Mouse (Mus musculus) intestine, embryonic 15.5 days (tissue): Measurements from ENCODE around the gene Ndufb5. TPM values are rescaled to one million over a fixed set of nuclear protein-coding genes. Genes with fewer than 3 reads are reported as not detected.
A peak's percentile ranks its signal among the peaks of the same experiment; 100 is the strongest.
"Not testable (repeated sequence)": the region's sequence is repeated elsewhere in the genome, so short reads cannot be mapped to it uniquely, and the experiment has no call there.

Experiments
- ATAC-seq: fragments of 200-750 bp; cut with Nextera tagmentation; 2 replicates; pipeline ENCODE4 v1.8.0; 2017; ENCODE audit warnings: moderate TSS enrichment, moderate library complexity
- H3K27ac ChIP-seq: fragments of 300-500 bp; sonication (generic); 2 replicates; pipeline ENCODE4 v1.5.1; 2015; ENCODE audit warnings: mild to moderate bottlenecking, inconsistent platforms
- H3K27me3 ChIP-seq: fragments of 300-500 bp; sonication (generic); replicated peaks from 2 replicates; pipeline ENCODE4 v1.6.1; 2015; ENCODE audit warnings: inconsistent platforms
- H3K36me3 ChIP-seq: fragments of 300-500 bp; sonication (generic); 2 replicates; pipeline ENCODE4 v1.6.1; 2015; ENCODE audit warnings: inconsistent platforms
- H3K4me1 ChIP-seq: fragments of 300-500 bp; sonication (generic); replicated peaks from 2 replicates; pipeline ENCODE4 v1.6.1; 2015; ENCODE audit warnings: inconsistent platforms
- H3K4me2 ChIP-seq: fragments of 300-500 bp; sonication (generic); replicated peaks from 2 replicates; pipeline ENCODE4 v1.6.1; 2015; ENCODE audit warnings: mild to moderate bottlenecking, inconsistent platforms
- H3K4me3 ChIP-seq: fragments of 300-500 bp; sonication (generic); replicated peaks from 2 replicates; pipeline ENCODE4 v1.5.1; 2015; ENCODE audit warnings: inconsistent platforms
- H3K9ac ChIP-seq: fragments of 300-500 bp; sonication (generic); 2 replicates; pipeline ENCODE4 v1.6.1; 2015; ENCODE audit warnings: inconsistent platforms
- H3K9me3 ChIP-seq: fragments of 300-500 bp; sonication (generic); 2 replicates; pipeline ENCODE4 v1.6.1; 2016; ENCODE audit warnings: inconsistent platforms
- WGBS: fragments of 180-500 bp; shearing (Covaris S2); methylation state at CpG from one replicate; pipeline ENCODE4 v1.1.7; 2015; 5-methylcytosine and 5-hydroxymethylcytosine counted together
- polyA plus RNA-seq: library from polyadenylated mRNA; unstranded; fragments of >200 nt; fragmentation: Nextera tagmentation; extraction: Ambion mirVana; gene quantifications from 2 replicates; pipeline ENCODE4 v1.2.1, GENCODE M21; 2015

The Ndufb5 gene
- polyA plus RNA-seq, 1 experiment from 2014 or later = 411 TPM

DNA sequence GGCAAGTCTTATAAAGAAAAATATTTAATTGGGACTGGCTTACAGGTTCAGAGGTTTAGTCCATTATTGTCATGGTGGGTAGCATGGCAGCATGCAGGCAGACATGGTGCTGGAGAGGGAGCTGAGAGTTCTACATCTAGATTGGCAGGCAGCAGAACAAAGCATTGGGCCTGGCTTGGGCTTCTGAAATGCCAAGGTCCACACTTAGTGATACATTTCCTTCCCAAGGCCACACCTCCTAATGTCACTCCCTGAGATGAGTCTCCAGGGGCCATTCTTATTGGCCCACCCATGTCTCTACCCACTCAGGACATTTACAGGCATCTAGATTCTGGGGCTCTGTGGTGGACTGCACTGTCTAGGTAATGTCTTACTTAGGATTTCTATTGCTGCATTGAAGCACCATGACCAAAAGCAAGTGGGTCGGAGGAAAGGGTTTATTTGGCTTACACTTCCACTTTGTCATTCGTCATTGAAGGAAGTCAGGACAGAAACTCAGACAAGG lies 5.5 kb downstream of the Ndufb5 start:
- no peaks in the 10 kb centered on the region for H3K9me3 ChIP-seq
- peaks cover 10% of the 10 kb centered on the region; the same call in 1 of the 2 replicates for H3K4me1 ChIP-seq
- no peak for ATAC-seq
- no peaks in the 10 kb centered on the region for H3K27me3 ChIP-seq
- no peak overlapping the region for H3K4me2 ChIP-seq
- H3K4me3 ChIP-seq = no peak overlapping the region
- no peak overlapping the region for H3K27ac ChIP-seq
- peaks cover 12% of the 10 kb centered on the region for H3K36me3 ChIP-seq
- WGBS = 73% methylated on average over 2 of the region's 2 CpGs
- no peak overlapping the region for H3K9ac ChIP-seq

DNA sequence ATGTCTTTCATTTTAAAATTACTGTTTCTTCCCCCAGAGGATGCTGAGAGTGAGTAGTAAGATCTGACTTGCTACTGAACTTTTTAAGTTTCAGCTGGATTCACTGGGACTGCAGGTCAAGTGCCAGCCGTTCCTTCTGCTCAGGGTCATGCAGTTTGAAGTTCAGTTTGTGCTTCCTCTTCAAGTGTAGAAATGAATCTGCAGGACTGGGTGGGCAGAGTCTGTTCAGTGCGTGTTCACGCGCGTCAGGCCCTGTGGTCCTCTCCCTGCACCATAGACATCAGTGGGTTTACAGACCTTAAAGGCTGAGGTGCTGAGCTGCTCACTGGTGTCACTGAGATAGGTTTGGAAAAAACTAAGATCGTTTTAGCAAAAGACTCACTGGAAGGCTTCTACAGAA lies 8.2 kb downstream of the Ndufb5 start:
- WGBS = 95% methylated on average over 6 of the region's 6 CpGs
- H3K27ac ChIP-seq = no peak overlapping the region
- H3K27me3 ChIP-seq = no peaks in the 10 kb centered on the region
- no peak for ATAC-seq
- no peak overlapping the region for H3K9ac ChIP-seq
- no peak overlapping the region for H3K4me2 ChIP-seq
- peaks cover 25% of the 10 kb centered on the region for H3K36me3 ChIP-seq
- H3K9me3 ChIP-seq = no peaks in the 10 kb centered on the region
- no peaks in the 10 kb centered on the region for H3K4me1 ChIP-seq
- no peak overlapping the region for H3K4me3 ChIP-seq

DNA sequence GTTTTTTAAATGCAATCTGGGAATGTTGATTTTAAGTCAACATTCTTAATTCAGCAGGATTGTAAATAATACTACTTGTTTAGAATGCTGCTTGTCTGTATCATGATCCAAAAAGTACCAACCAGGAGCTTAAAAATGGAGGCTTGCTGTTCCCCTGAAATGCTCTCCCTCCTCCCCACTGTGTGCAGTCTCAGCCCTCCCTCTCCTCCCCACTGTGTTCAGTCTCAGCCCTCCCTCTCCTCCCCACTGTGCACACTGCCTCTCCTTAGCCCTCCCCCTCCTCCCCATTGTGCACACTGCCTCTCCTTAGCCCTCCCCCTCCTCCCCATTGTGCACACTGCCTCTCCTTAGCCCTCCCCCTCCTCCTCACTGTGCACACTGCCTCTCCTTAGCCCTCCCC lies 8.6 kb downstream of the Ndufb5 start:
- H3K27me3 ChIP-seq, ATAC-seq, H3K4me1 ChIP-seq, H3K9ac ChIP-seq, H3K27ac ChIP-seq, H3K9me3 ChIP-seq, H3K4me3 ChIP-seq, H3K4me2 ChIP-seq: not testable (repeated sequence)
- H3K36me3 ChIP-seq = peaks cover 28% of the 10 kb centered on the region

DNA sequence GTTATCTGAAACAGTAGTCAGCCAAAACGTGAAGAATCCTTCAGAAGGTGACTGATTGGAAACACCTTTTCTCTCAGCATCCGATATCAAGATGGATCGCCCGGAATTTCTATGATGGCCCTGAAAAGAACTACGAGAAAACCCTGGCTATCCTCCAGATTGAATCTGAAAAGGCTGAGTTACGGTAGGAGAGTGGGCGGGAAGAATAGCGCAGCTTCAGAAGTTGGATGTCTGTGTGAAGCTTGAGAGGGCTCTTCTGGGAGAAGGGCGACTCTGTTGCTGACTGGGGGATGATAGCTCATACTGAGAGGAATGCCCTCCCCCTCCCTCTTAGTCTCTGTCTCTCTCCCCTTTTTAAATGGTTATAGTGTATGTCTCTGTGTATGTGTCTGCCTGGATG lies 11.6 kb downstream of the Ndufb5 start:
- no peak for ATAC-seq
- peaks cover 41% of the 10 kb centered on the region for H3K36me3 ChIP-seq
- H3K27ac ChIP-seq = no peak overlapping the region
- no peak overlapping the region for H3K9ac ChIP-seq
- H3K4me1 ChIP-seq = no peaks in the 10 kb centered on the region
- H3K9me3 ChIP-seq = no peaks in the 10 kb centered on the region
- no peak overlapping the region for H3K4me2 ChIP-seq
- H3K27me3 ChIP-seq = no peaks in the 10 kb centered on the region
- H3K4me3 ChIP-seq = no peak overlapping the region
- 90% methylated on average over 9 of the region's 9 CpGs for WGBS

DNA sequence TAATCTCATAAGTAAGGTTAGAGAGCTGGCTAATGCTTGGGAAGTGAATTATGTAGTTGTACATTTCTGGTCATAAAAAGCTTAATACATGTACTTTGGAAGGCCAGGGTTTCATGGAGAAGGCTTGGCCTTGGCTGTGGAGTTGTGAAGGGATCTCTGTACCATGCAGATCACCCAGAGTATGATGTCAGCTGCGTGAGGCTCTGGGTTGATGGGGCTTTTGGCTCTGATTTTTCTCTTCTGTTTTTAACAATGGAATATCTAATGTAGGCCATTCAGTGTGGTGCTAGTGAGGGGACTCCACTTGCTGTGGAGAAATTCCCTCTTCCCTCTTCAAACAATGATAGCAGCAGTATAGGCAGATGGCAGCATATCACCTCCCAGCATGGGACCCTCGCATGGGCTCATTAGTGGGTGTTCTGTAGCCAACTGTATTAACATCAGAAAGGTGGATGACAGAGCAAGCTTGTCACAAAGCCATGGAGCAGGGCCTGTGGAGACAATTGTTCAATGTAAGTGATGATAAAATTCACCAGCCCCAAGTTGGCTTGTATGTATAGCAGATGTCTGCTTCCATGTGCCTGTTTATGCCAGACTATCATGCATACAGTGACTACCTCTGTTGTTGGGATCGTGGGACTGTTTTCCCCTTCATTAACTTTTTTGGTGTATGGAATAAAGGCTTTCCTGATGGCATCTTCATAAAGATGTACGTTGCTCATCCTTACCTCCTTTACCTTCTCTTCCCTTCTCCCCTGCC lies 13.2 kb downstream of the Ndufb5 start:
- Histone ChIP-seq H3K27ac (no peak overlapping the region), H3K4me3 (no peak overlapping the region), H3K27me3 (no peaks in the 10 kb centered on the region), H3K9me3 (no peaks in the 10 kb centered on the region), H3K4me1 (no peaks in the 10 kb centered on the region), H3K4me2 (no peak overlapping the region), H3K9ac (no peak overlapping the region), H3K36me3 (peaks cover 41% of the 10 kb centered on the region)
- no peak for ATAC-seq
- WGBS = 95% methylated on average over 4 of the region's 4 CpGs

DNA sequence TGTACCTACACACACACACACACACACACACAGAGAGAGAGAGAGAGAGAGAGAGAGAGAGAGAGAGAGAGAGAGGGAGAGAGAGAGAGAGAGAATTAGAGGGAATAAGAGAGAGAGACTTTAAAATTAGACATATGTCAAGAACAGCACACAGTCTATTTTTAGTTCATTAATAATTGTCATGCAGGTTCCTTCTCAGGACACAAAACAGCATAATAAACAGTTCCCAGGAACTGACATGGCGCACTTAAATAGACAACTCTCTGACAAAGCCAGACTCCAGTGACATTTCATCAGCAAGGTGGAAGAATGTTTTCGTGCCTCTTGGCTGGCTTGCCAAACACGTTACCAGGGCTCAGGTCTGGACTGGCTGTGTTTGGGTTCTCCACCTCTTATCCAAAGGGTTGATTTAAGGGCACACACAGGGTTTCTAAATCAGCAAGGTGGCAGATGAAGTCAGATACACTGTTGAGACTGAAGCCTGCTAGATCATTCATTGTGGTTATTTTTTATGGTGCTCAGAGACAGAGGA lies 17.7 kb downstream of the Ndufb5 start:
- Histone ChIP-seq H3K36me3 (peaks cover 24% of the 10 kb centered on the region), H3K4me2 (no peak overlapping the region), H3K27ac (no peak overlapping the region), H3K9ac (no peak overlapping the region), H3K4me1 (no peaks in the 10 kb centered on the region), H3K9me3 (no peaks in the 10 kb centered on the region), H3K27me3 (no peaks in the 10 kb centered on the region), H3K4me3 (no peak overlapping the region)
- WGBS = 93% methylated on average over 3 of the region's 3 CpGs
- ATAC-seq = no peak

DNA sequence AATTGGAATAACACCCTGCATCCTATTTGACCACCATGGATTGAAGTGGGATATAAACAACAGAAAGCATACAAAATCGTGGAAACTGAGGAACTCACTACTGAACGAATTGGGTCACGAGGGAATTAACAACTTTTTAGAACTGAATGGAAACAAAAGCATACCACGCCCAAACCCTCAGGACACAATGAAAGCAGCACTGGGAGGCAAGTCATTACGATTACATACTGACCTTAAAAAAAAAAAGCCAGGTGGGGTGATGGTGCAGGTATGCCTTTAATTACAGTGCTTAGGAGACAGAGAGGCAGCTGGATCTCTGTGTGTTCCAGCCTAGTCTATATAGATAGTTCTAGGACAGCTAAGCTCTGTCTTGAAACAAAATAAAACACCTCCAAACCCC lies 22.4 kb downstream of the Ndufb5 start:
- ATAC-seq = no peak

DNA sequence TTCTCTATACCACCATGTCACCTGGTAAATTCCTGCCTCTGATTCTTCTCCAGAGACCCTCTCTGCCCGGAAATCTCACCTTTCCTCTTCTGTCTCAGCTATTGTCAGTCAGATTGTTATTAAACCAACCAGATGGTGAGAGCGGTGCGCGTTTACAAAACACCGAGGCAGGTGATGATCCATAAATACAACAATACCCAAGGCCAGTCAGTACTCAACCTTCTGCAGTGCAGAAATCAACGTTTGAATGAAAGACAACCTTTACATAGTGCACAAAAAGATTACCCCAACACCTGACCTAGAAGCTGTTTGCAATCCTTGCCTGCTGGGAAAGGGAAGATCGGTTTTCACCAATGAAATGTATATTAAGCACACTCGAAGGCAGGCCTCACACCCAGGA lies 26.2 kb downstream of the Ndufb5 start:
- no peak overlapping the region for H3K27ac ChIP-seq
- no peaks in the 10 kb centered on the region for H3K27me3 ChIP-seq
- no peaks in the 10 kb centered on the region for H3K4me1 ChIP-seq
- H3K4me2 ChIP-seq = no peak overlapping the region
- ATAC-seq = no peak
- 58% methylated on average over 8 of the region's 8 CpGs for WGBS
- H3K4me3 ChIP-seq = no peak overlapping the region
- H3K9me3 ChIP-seq = no peaks in the 10 kb centered on the region
- no peak overlapping the region for H3K9ac ChIP-seq
- H3K36me3 ChIP-seq = no peaks in the 10 kb centered on the region

More for the DNA sequence above, 22.4 kb downstream of the Ndufb5 start:
- no peak overlapping the region for H3K4me3 ChIP-seq
- 80% methylated on average over 5 of the region's 5 CpGs for WGBS
- no peak overlapping the region for H3K27ac ChIP-seq
- no peak overlapping the region for H3K4me2 ChIP-seq
- H3K27me3 ChIP-seq = no peaks in the 10 kb centered on the region
- H3K9ac ChIP-seq = no peak overlapping the region
- H3K4me1 ChIP-seq = no peaks in the 10 kb centered on the region
- H3K9me3 ChIP-seq = no peaks in the 10 kb centered on the region
- no peaks in the 10 kb centered on the region for H3K36me3 ChIP-seq

DNA sequence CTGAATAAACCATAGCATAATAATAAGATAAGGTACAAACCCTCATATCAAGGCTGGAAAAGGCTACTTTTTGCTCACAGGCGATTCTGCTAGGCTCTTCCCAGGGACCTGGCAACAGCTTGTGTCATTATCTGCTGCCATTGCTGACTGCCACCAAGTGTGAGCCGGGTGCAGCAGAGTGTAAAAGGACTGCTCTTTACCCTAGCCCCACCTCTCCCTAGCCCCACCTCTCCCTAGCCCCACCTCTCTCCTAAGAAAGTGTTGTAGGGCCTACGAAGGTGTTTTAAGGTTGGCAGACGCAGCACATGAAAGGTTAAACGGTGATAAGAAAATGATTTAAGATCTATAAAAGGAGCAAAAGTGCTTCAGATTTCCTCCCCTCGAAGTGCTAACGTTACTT lies 27.1 kb downstream of the Ndufb5 start:
- Histone ChIP-seq H3K4me3 (no peak overlapping the region), H3K4me2 (no peak overlapping the region), H3K9ac (no peak overlapping the region), H3K36me3 (no peaks in the 10 kb centered on the region), H3K4me1 (no peaks in the 10 kb centered on the region), H3K27me3 (no peaks in the 10 kb centered on the region), H3K27ac (no peak overlapping the region), H3K9me3 (no peaks in the 10 kb centered on the region)
- 44% methylated on average over 7 of the region's 7 CpGs for WGBS
- ATAC-seq = peak; percentile 55; the same call in 1 of the 2 replicates

DNA sequence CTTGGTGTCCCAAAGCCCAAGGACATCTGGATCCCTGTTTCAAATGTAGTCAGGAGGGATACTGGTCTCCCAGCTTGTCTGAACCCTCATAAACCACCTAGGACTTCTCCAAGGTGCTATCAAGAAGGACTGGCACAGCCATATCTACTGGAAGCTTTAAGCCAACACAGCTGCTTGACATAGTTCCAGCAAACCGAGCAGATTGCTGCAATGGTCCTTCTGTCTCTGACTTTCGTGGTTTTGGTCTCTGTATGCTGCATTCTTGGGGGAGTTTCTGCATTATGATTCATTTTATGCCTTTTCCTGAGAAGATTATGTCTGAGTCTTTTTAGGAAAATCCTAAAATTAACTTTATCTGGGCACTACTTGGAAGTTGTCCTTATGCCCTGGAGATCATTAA lies 34.0 kb downstream of the Ndufb5 start:
- no peak overlapping the region for H3K27ac ChIP-seq
- H3K27me3 ChIP-seq = no peaks in the 10 kb centered on the region
- no peaks in the 10 kb centered on the region for H3K9me3 ChIP-seq
- no peak overlapping the region for H3K4me3 ChIP-seq
- no peak overlapping the region for H3K4me2 ChIP-seq
- no peaks in the 10 kb centered on the region for H3K4me1 ChIP-seq
- no peak for ATAC-seq
- no peaks in the 10 kb centered on the region for H3K36me3 ChIP-seq
- no peak overlapping the region for H3K9ac ChIP-seq
- 70% methylated on average over 2 of the region's 2 CpGs for whole genome bisulfite sequencing

Other genes starting within 250 kb of the Ndufb5 start
- not detected in 2 replicates for gene Kcnmb3, start 244.8 kb upstream of the Ndufb5 start, polyA plus RNA-seq
- 28.2 and 32.9 TPM in 2 replicates for gene Zfp639, start 226.7 kb upstream of the Ndufb5 start, polyA plus RNA-seq
- gene Mfn1, start 207.5 kb upstream of the Ndufb5 start, polyA plus RNA-seq = 27.3 and 29.7 TPM in 2 replicates
- gene Gnb4, start 120.4 kb upstream of the Ndufb5 start, polyA plus RNA-seq = 52.4 and 53.4 TPM in 2 replicates
- 131 and 144 TPM in 2 replicates for gene Actl6a, start 30.7 kb upstream of the Ndufb5 start, polyA plus RNA-seq
- 40.2 and 43.2 TPM in 2 replicates for gene Mrpl47, start 615 bp downstream of the Ndufb5 start, polyA plus RNA-seq
- 2.5 and 4.3 TPM in 2 replicates for gene Usp13, start 80.6 kb downstream of the Ndufb5 start, polyA plus RNA-seq